Mouse (Mus musculus): Measurements from ENCODE around the gene Smim11.
A peak's percentile ranks its signal among the peaks of the same experiment; 100 is the strongest.

The Smim11 gene

GRCm38 (mm10) chr16:92319353-92320109 lies 18.4 kb downstream of the Smim11 start:
- DNase-seq (ENCODE audit: low read depth): peak; percentile 63

GRCm38 (mm10) chr16:92320361-92320760 lies 19.3 kb downstream of the Smim11 start:
- no peak for DNase-seq (ENCODE audit: low read depth)

- no peak for DNase-seq (ENCODE audit: low read depth)
These were observed 20.3 kb downstream of the Smim11 start, which contains the start of gene Fam243 for GRCm38 (mm10) chr16:92321341-92321740. Gene Fam243, minus strand, starts transcription at chr16:92321441.

DNA sequence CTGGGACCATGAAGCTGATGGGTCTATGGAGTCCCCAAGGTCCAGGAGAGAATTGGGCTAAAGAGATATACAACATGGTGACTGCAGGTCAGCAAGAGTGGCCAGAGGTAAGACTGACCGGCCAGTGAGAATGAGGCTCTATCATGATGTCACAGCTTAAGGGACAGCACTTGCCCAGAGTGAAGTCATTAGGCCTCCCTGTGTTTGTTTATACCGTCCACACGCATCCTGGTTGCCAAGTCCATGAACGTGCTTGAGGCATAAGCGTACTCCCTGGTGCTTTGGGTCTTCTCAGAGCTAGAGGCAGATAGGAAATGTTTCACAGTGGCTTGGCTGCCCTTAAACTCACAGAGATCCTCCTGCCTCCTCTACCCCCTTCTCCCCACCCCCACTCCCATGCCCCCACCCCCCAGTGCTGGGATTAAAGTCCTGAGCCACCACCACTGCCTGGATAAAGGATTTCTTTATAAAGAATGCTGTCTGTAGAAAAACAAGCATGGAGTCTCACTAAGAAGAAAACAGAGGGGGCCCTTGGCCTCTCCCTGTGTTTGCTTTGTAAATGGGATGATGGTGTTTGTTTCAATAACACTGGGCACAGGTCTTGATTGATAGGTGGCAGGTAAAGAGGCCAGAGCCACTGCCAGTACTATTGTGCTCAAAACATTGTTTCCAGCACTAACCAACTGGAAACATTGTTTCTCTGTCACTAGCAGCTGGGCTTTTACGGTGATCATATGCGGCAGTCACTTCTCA lies 23.4 kb downstream of the Smim11 start:
- no peak for DNase-seq (ENCODE audit: low read depth)

DNA sequence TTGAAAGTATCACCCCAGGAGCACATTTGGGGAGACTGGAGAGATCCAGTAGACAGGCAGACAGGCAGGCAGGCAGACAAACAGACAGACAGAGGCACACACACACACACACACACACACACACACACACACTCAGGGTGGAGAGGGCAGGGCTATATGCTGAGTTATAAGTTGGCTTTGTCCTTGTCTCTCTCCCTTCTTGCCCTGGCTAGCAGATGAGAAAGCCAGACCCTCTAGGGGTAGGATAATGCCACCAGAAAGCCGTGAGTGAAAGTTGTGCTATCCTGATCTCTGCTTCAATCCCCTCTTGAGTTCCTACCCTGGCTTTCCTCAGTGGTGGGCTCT lies 23.9 kb downstream of the Smim11 start:
- DNase-seq (ENCODE audit: low read depth): no peak

GRCm38 (mm10) chr16:92327911-92328310 lies 26.8 kb downstream of the Smim11 start:
- DNase-seq (ENCODE audit: low read depth): no peak

DNA sequence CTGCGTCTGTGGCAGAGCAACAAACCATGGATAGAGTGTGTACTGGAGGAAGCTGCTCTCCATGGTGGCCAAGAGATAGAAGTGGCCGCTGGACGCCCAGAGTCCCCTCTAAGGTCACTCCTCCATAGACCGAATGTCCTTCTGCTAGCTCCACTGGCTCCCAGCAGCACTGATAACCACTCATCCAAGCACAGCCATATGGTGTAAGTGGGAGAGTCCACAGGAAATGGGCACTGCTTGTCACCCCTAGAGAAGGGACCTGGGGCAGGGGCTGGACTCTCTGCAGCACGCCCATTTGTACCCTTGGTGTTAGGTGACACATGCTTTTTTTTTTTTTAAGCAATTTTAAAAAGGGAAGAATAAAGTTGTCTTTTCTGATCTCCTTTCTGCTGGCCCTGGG lies 29.9 kb downstream of the Smim11 start:
- no peak for DNase-seq (ENCODE audit: low read depth)

DNA sequence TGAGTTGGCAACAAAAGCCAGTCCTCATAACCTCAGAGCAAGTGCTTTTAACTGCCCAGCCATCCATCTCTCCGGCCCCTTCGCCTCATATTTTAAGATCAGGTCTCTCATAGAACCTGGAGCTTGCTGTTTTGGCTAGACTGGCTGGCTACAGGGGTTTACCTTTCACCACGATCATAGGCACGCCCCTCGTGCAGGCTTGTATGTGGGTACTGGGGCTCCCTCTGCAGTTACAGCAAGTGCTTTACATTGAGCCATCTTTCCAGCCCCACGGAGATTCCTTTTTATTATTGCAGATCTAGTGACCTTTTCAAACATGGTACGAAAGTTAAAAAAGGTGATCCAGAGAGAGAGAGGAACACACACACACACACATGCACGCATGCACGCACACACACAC lies 33.5 kb downstream of the Smim11 start:
- DNase-seq (ENCODE audit: low read depth): no peak

GRCm38 (mm10) chr16:92336280-92336679 lies 35.2 kb downstream of the Smim11 start:
- peak; percentile 64 for DNase-seq (ENCODE audit: low read depth)

DNA sequence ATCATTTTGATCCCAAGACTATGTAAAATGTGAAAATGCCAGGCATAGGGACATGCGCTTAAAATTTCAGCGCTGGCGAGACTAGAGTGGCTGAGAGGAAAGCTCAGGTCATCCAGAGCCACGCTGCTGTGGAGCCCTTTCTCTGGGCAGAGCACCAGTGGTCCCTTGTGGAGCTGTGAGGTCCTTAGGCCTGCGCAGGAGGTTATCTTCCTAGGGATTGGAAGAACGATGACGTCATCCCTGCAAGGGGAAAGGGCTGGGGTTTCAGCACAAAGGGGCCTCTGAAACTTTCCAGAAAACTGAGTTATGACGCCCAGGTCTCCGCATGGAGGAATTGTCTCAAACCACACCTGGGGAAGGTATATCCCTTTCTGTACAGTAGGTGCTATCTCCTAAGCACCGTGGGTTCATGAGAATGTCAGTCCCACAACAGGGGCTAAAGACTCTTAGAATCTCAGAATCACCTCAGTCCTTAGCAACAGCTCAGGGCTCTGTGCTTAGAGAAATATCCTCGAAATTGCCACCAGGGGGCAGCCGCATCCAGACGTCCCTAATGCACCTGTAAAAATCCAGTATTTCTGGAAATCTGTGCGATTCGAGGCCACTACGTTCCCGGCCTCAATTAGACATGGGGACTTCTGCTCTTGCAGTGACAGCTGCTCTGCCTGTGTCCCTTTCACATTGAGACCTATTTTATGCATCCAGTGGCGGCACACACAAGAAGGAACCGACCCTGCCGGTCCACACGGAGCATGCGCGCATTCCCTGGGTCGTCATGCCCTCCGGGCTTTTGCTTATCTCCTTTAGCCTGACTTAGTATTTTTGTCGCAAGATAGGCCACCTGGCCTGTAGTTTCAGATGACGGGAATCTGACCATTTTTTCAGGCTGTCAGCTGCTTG lies 39.8 kb downstream of the Smim11 start:
- peak; percentile 61 for DNase-seq (ENCODE audit: low read depth)

DNA sequence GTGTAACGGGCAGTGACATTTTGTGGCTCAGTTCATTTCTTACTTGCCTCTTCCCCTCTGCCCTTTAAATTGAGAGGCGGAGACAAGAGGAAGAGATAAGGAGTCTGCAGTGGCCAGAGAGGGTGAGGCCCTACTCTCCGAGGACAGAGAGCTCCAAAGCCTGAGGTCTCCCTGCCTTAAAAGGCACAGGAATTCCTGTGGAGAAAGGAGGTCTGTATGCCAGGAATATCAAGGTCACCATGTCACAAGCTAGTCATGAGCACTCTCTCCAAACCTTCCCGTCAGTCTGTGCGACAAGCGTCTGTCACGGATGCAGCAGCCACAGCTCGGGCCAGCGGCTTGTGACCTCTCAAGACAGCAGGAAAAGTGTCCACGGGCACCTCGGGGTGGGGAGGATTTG lies 44.1 kb downstream of the Smim11 start:
- DNase-seq (ENCODE audit: low read depth): no peak

- DNase-seq (ENCODE audit: low read depth): no peak
These were observed 45.3 kb downstream of the Smim11 start for GRCm38 (mm10) chr16:92346297-92346916.

- DNase-seq (ENCODE audit: low read depth): no peak
These were observed 47.9 kb downstream of the Smim11 start for GRCm38 (mm10) chr16:92348941-92349340.

DNA sequence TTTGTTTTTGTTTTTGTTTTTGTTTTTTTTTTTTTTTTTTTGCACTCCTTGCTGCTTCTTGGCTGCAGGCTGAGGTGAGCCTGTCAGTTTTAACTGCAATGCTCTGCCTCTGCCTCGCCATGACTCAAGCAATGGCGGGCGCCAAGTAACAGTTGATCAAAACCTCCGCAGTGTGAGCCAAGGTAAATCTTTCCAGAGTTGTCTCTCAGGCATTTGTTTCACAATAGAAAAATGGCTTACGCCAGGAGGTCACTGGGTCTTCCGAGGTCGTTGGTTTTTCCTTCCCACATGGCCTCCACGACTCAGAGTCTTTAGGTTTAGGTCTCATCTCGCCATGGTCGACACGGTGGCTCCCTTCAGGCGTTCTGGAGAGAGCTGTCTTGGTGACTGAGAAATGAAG lies 52.2 kb downstream of the Smim11 start:
- no peak for DNase-seq (ENCODE audit: low read depth)

GRCm38 (mm10) chr16:92353897-92354296 lies 52.8 kb downstream of the Smim11 start:
- no peak for DNase-seq (ENCODE audit: low read depth)

- no peak for DNase-seq (ENCODE audit: low read depth)
These were observed 54.3 kb downstream of the Smim11 start for GRCm38 (mm10) chr16:92355366-92355765.

GRCm38 (mm10) chr16:92355982-92356381 lies 54.9 kb downstream of the Smim11 start:
- DNase-seq (ENCODE audit: low read depth): no peak

DNA sequence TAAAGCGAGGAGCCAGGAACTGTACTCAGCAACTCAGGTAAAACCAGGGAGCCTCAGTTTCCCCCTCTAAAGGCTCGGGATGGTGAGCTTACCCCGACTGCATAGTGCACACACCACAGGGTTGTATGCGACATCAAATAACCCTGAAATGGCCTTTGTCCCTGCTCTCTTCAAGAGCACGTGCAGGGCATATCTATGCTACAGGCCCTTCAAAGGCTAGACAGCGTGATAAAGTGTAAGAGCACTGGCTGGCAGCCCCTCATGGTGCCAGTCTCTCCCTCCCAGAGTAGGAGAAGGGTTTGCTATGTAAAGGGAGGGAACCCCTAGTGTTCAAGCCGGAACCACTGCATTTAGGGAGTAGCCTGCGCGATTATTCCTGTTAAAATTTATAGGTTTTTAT lies 55.9 kb downstream of the Smim11 start:
- DNase-seq (ENCODE audit: low read depth): no peak

DNA sequence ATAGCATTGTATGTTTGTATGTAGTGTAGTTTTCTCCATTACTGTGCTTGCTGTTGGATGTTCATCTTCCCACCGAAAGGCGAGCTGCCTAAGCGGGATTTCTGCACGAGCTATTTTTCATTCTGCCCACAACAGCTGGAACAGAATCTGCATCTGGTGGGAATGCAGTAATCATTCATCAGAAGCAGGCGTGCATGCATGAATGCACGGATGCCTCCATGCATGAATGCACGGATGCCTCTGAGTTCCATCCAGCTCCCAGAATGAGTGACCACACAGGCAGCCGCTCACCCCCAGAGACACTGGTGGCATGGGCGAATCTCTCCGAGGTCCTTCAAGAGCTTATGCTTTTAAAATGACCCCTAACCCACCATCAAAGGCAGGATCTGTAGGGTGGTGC lies 56.5 kb downstream of the Smim11 start:
- DNase-seq (ENCODE audit: low read depth): no peak

- no peak for DNase-seq (ENCODE audit: low read depth)
These were observed 57.6 kb downstream of the Smim11 start for GRCm38 (mm10) chr16:92358734-92359133.

DNA sequence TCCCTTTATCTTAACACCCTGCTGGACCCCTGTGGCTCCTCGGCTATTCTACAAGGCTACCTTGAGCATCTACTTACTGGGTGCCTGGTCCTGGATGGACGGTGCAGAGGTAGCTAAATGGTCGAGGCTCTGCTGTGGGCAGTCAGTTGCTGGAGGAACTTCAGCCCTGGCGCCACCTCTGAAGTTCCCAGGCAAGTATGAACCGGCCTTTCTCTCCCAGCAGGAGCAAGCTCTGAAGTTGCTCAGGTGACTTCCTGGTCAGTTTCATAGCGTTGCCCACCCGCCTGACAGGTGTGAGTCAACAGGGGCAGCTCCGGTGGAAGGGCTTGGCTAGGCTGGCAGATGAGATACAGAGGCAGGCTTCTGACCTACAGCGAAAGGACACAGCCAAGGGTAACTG lies 58.1 kb downstream of the Smim11 start, which contains the start of gene Kcne1:
Gene Kcne1 (minus strand): TSS at position 240 of the 400 bp plus-strand sequence.
- no peak for DNase-seq (ENCODE audit: low read depth)

GRCm38 (mm10) chr16:92360711-92361110 lies 59.6 kb downstream of the Smim11 start:
- no peak for DNase-seq (ENCODE audit: low read depth)

All from c-Kit-positive CD71-negative TER-119-negative erythroid progenitor cells, embryonic 14.5 days (primary cell).